Mouse (Mus musculus): Measurements from ENCODE around the gene Wnt7a. TPM values are rescaled to one million over a fixed set of nuclear protein-coding genes. Genes with fewer than 3 reads are reported as not detected.
A peak's percentile ranks its signal among the peaks of the same experiment; 100 is the strongest.

Wnt7a gene
- polyA plus RNA-seq, 1 experiment, result not detected

- whole genome bisulfite sequencing, result 89% methylated on average over 8 of the region's 8 CpGs
- TF ChIP-seq CTCF (IDR thresholded peaks at IDR 0.05; ENCODE audit: insufficient read depth, low read depth, low read length) (no peak), POLR2A (IDR thresholded peaks at IDR 0.05; ENCODE audit: insufficient read depth, low read depth, low read length) (no peak)
These were observed 79.3 kb downstream of the Wnt7a start for GRCm38 (mm10) chr6:91331886-91332285.

DNA sequence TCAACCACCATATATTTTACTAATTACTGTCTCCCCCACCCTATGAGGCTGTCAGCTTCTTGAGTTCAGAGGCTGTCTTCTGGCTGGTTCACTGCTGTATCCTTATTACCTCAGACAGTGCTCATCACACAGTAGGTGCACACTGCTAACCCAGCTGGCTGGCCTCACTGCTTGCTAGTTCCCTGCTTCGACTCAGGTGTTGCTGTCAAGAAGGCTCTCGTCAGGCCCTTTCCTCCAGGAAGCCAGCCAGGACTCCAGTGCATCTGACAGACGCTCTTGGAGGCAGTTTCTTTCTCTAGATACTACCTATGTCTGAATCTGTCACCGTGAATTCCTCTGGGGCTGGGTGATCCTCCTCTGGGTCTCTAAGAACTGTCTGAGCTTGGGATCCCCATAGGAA lies 85.6 kb downstream of the Wnt7a start:
- Histone ChIP-seq H3K27ac (ENCODE audit: insufficient read depth, low read depth, low read length) (peak overlapping the region; percentile 70), H3K4me1 (ENCODE audit: control insufficient read depth, insufficient read depth, low read length) (peaks cover 37% of the 10 kb centered on the region), H3K4me3 (ENCODE audit: insufficient read depth, low read depth, low read length) (no peak overlapping the region)
- no peak for TF ChIP-seq CTCF (IDR thresholded peaks at IDR 0.05; ENCODE audit: insufficient read depth, low read depth, low read length)
- TF ChIP-seq POLR2A (IDR thresholded peaks at IDR 0.05; ENCODE audit: insufficient read depth, low read depth, low read length), result no peak
- WGBS, result 75% methylated on average over 4 of the region's 4 CpGs

More at GRCm38 (mm10) chr6:91331886-91332285, 79.3 kb downstream of the Wnt7a start:
- H3K4me1 ChIP-seq (ENCODE audit: control insufficient read depth, insufficient read depth, low read length), result peaks cover 10% of the 10 kb centered on the region
- no peak overlapping the region for H3K4me3 ChIP-seq (ENCODE audit: insufficient read depth, low read depth, low read length)
- H3K27ac ChIP-seq (ENCODE audit: insufficient read depth, low read depth, low read length), result no peak overlapping the region

DNA sequence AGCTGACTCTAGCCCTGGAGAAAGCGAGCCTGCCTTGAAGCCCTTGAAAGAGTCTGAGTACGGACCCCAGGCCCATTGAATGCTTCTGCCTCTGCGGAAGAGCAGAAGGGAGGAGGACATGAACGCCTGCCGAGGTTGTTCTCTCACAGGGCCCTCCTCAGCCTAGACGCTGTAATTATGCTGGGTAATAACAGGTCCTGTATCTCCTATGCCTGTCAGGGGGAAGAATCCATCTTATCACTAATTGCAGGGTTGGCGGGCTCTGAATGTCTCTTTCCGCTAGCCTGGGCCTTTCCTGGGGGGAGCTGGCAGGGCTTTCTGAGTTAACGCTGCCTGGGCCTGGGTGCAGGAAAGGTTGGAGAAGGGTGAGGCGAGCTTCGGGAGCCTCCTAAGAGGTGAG lies 86.4 kb downstream of the Wnt7a start:
- WGBS, result 23% methylated on average over 11 of the region's 11 CpGs
- Histone ChIP-seq H3K4me1 (ENCODE audit: control insufficient read depth, insufficient read depth, low read length) (peaks cover 37% of the 10 kb centered on the region), H3K4me3 (ENCODE audit: insufficient read depth, low read depth, low read length) (no peak overlapping the region), H3K27ac (ENCODE audit: insufficient read depth, low read depth, low read length) (peak overlapping the region; percentile 73)
- TF ChIP-seq CTCF (IDR thresholded peaks at IDR 0.05; ENCODE audit: insufficient read depth, low read depth, low read length) (no peak), POLR2A (IDR thresholded peaks at IDR 0.05; ENCODE audit: insufficient read depth, low read depth, low read length) (no peak)

DNA sequence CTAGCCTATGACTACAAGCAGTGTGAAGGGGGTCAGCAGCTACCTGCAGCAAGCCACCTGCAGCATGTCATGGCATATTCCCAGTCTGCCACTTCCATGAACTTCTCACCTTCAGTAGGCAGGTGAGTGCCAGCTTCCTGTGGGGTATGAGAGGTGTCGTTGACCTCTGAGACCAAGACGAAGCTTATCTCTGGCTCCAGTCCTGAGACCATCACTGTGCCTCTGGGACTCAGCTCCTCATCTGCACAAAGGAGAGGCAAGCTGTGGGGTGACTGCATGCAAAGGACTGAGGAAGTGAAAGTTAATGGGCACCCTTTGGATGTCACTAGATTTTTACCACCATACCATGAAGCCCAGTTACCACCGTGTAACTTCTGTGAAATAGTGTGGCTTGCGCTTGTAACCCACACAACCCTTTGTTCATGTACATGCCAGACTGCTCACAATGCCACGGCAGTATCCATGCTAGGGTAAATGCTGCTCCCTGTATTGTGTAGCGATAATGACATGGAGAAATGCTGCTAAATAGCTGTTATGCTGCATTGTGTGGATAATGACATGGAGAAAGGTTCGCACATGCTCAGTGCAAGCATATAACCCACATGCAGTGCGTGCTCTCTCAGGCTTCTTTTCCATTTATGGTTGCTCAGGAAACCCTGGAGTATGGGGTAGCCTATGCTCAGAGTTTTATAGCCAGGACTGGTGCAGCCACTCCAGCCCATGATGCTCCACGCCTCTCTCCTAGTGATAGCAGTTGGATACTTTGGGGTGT lies 89.0 kb downstream of the Wnt7a start:
- Histone ChIP-seq H3K4me1 (ENCODE audit: control insufficient read depth, insufficient read depth, low read length) (peaks cover 37% of the 10 kb centered on the region), H3K27ac (ENCODE audit: insufficient read depth, low read depth, low read length) (peak overlapping the region; percentile 45; the same call in 1 of the 2 replicates), H3K4me3 (ENCODE audit: insufficient read depth, low read depth, low read length) (no peak overlapping the region)
- TF ChIP-seq CTCF (IDR thresholded peaks at IDR 0.05; ENCODE audit: insufficient read depth, low read depth, low read length) (no peak), POLR2A (IDR thresholded peaks at IDR 0.05; ENCODE audit: insufficient read depth, low read depth, low read length) (no peak)
- WGBS, result 51% methylated on average over 9 of the region's 9 CpGs

Other genes with a start within 250 kb of the Wnt7a start
- not detected in 2 replicates for gene Fbln2, start 198.9 kb downstream of the Wnt7a start, polyA plus RNA-seq (2012; ENCODE audit: insufficient read depth, insufficient read length, low replicate concordance, missing spikeins)
- not detected in 2 replicates for gene Chchd4, start 62.2 kb upstream of the Wnt7a start, polyA plus RNA-seq (2012; ENCODE audit: insufficient read depth, insufficient read length, low replicate concordance, missing spikeins)
- gene Tmem43, start 62.3 kb upstream of the Wnt7a start, polyA plus RNA-seq (2012; ENCODE audit: insufficient read depth, insufficient read length, low replicate concordance, missing spikeins), result not detected in 2 replicates
- gene Xpc, start 104.5 kb upstream of the Wnt7a start, polyA plus RNA-seq (2012; ENCODE audit: insufficient read depth, insufficient read length, low replicate concordance, missing spikeins), result not detected in 2 replicates
- gene Lsm3, start 104.6 kb upstream of the Wnt7a start, polyA plus RNA-seq (2012; ENCODE audit: insufficient read depth, insufficient read length, low replicate concordance, missing spikeins), result not detected in 2 replicates